In genomic region chr5:119349395-119349794, GRCm38 (mm10) we compare ENCODE assay signal across 25 mouse cellular contexts.
DNase-seq lines count a peak whose midpoint lies in the region; ATAC-seq and TF ChIP-seq lines count a peak whose summit lies in the region.
"Had no signal": no experiment of that assay in that cellular context is flagged by ENCODE, and none has a peak within 500 bp of the region (broad histone marks: within the 10 kb centered on the region; RNA-seq: fewer than 3 reads in every experiment).

No protein-coding gene starts in this region.

- peak; percentile 68 for DNase-seq in heart, adult 11 months
- DNase-seq in heart, embryonic 10.5 days (ENCODE audit: low spot score): no peak
- DNase-seq in brain, embryonic 14.5 days (ENCODE audit: low read depth): peak; percentile 22
- peak; percentile 28 for DNase-seq in thymus, postnatal 4 days
- no peak for DNase-seq in right cerebral cortex, adult 2 months (ENCODE audit: low spot score in 2 of 2)
- no peak for DNase-seq in urinary bladder, postnatal 4 days (ENCODE audit: low spot score in 2 of 2)
- DNase-seq: adrenal gland, postnatal 10 days; cerebellum, adult 11 months; gastrocnemius, postnatal 14 days; kidney, adult 8-10 months; kidney, postnatal 36 days; lung, adult 2 months; lung, postnatal 36 days; right cerebral cortex, adult 18-20 months; spleen, adult 18-20 months had no signal

- peaks cover 16% of the 10 kb centered on the region for H3K27me3 ChIP-seq in heart, embryonic 10.5 days (ENCODE audit: insufficient read depth, poor library complexity, severe bottlenecking)
- H3K27me3 ChIP-seq: hindbrain, embryonic 12.5 days; liver, embryonic 12.5 days; Patski; stomach, embryonic 15.5 days had no signal

- WGBS in heart, embryonic 10.5 days: 74% methylated on average over 6 of the region's 6 CpGs

- TF ChIP-seq CTCF in brain, embryonic 14.5 days (IDR thresholded peaks at IDR 0.05; ENCODE audit: borderline replicate concordance, extremely low read depth, insufficient read depth, insufficient read length): no peak

- no peaks in the 10 kb centered on the region for H3K36me3 ChIP-seq in heart, embryonic 10.5 days
- H3K36me3 ChIP-seq: embryonic facial prominence, embryonic 10.5 days; hindbrain, embryonic 12.5 days; limb, embryonic 12.5 days; liver, embryonic 12.5 days; midbrain, embryonic 10.5 days; stomach, embryonic 15.5 days had no signal

- no peak for TF ChIP-seq POLR2A in brain, embryonic 14.5 days (IDR thresholded peaks at IDR 0.05; ENCODE audit: borderline replicate concordance, extremely low read depth, insufficient read depth, insufficient read length, poor library complexity, severe bottlenecking)

- no peaks in the 10 kb centered on the region for H3K9me3 ChIP-seq in heart, embryonic 10.5 days
- H3K9me3 ChIP-seq: embryonic facial prominence, embryonic 10.5 days; hindbrain, embryonic 12.5 days; liver, embryonic 12.5 days; midbrain, embryonic 10.5 days; stomach, embryonic 15.5 days had no signal

- peak; percentile 47; the same call in 1 of the 2 replicates for ATAC-seq in monocyte, adult 5-6 weeks (replicated peaks; ENCODE audit: insufficient number of reproducible peaks, low FRiP score, low TSS enrichment, poor library complexity, severe bottlenecking)
- ATAC-seq: activated CD4-positive, CD25-positive, alpha-beta regulatory T cell, adult 4 months; inflammation-experienced regulatory T-cells, adult 6 months; liver, embryonic 12.5 days; Patski had no signal

- H3K4me3 ChIP-seq in heart, embryonic 10.5 days: no peak overlapping the region
- H3K4me3 ChIP-seq: embryonic facial prominence, embryonic 10.5 days; hindbrain, embryonic 12.5 days; limb, embryonic 12.5 days; liver, embryonic 12.5 days; midbrain, embryonic 10.5 days; stomach, embryonic 15.5 days had no signal

- H3K27ac ChIP-seq in heart, embryonic 10.5 days: no peak overlapping the region
- H3K27ac ChIP-seq: embryonic facial prominence, embryonic 10.5 days; hindbrain, embryonic 12.5 days; limb, embryonic 12.5 days; liver, embryonic 12.5 days; midbrain, embryonic 10.5 days; stomach, embryonic 15.5 days had no signal

- peaks cover 15% of the 10 kb centered on the region; the same call in 1 of the 2 replicates for H3K4me1 ChIP-seq in heart, embryonic 10.5 days
- H3K4me1 ChIP-seq: liver, embryonic 12.5 days; stomach, embryonic 15.5 days had no signal

Comparison
In these comparisons a context has a peak if more than half of its experiments do, and no peak if none do; other contexts are left out.
1. DNase-seq: peak in heart, adult 11 months (single experiment), brain, embryonic 14.5 days (single experiment) and thymus, postnatal 4 days (single experiment); none in heart, embryonic 10.5 days (single experiment), right cerebral cortex, adult 2 months (0 of 2) and urinary bladder, postnatal 4 days (0 of 2).